In genomic region chr19:4257216-4257896, GRCm38 (mm10) we compare ENCODE assay signal across 8 mouse cellular contexts. TPM values are rescaled to one million over a fixed set of nuclear protein-coding genes. Genes with fewer than 3 reads are reported as not detected.
DNase-seq lines count a peak whose midpoint lies in the region; ATAC-seq and TF ChIP-seq lines count a peak whose summit lies in the region.

No protein-coding gene starts in this region.

- H3K36me3 ChIP-seq in CH12.LX (replicated peaks in 1 of 2; ENCODE audit: control insufficient read depth in 1 of 2, insufficient read depth in 1 of 2, low read length in 1 of 2), result peaks cover 6 to 7% of the 10 kb centered on the region in 2 experiments
- no peaks in the 10 kb centered on the region for H3K36me3 ChIP-seq in forebrain, embryonic 12.5 days (replicated peaks)
- no peaks in the 10 kb centered on the region for H3K36me3 ChIP-seq in heart, postnatal 0 days (replicated peaks; ENCODE audit: control insufficient read depth, insufficient read depth, low read length)
- no peaks in the 10 kb centered on the region for H3K36me3 ChIP-seq in liver, embryonic 16.5 days (ENCODE audit: control insufficient read depth, insufficient read depth)
- H3K36me3 ChIP-seq in neural tube, embryonic 13.5 days, result no peaks in the 10 kb centered on the region
- no peaks in the 10 kb centered on the region for H3K36me3 ChIP-seq in testis, adult 2 months (ENCODE audit: control insufficient read depth, insufficient read depth, low read length)

- in situ Hi-C loops in CH12.LX (cut with MboI; ENCODE audit: low pct_ligation_motif_present, low pct_unique_long_range_greater_than_20kb, low sequenced_read_pairs), result loop anchor here (5.0 to 10.0 kb wide), 2 partner anchors 50 to 167 kb away; partner anchors contain the start of gene Grk2

- TF ChIP-seq EP300 in CH12.LX (IDR thresholded peaks at IDR 0.05; ENCODE audit: low read length), result no peak
- no peak for TF ChIP-seq EP300 in heart, postnatal 0 days (IDR thresholded peaks at IDR 0.05; ENCODE audit: low read depth)

- peak; percentile 98 for DNase-seq in CH12.LX (ENCODE audit: extremely low read depth)
- peak; percentile 95 for DNase-seq in c-Kit-positive CD71-positive TER-119-negative erythroid progenitor cells, embryonic 14.5 days (ENCODE audit: low read depth)
- DNase-seq in heart, postnatal 0 days (ENCODE audit: low spot score), result peak; percentile 95
- DNase-seq in kidney, postnatal 4 days, result peak; percentile 96 to 97

- dilution Hi-C loops in CH12.LX (cut with MboI; ENCODE audit: extremely low pct_ligation_motif_present, extremely low pct_unique_long_range_greater_than_20kb, low sequenced_read_pairs), result no loop called here

- WGBS in forebrain, embryonic 12.5 days, result 1% methylated on average over 41 of the region's 41 CpGs
- under 1% methylated on average over 41 of the region's 41 CpGs for WGBS in heart, postnatal 0 days
- under 1% methylated on average over 41 of the region's 41 CpGs for WGBS in liver, embryonic 16.5 days (ENCODE audit: insufficient replicate concordance)
- WGBS in neural tube, embryonic 13.5 days, result 1% methylated on average over 41 of the region's 41 CpGs

- no peak; the same call in none of the 2 replicates for TF ChIP-seq RAD21 in CH12.LX (IDR thresholded peaks at IDR 0.05; ENCODE audit: low read depth, low read length)

- peak; percentile 45; the same call in 1 of the 2 replicates for TF ChIP-seq POLR2A in CH12.LX (IDR thresholded peaks at IDR 0.05; ENCODE audit: low read depth, low read length)
- TF ChIP-seq POLR2A in testis, adult 2 months (IDR thresholded peaks at IDR 0.05; ENCODE audit: control insufficient read depth, low read depth, low read length), result peak; percentile 96

- peaks cover 2% of the 10 kb centered on the region for H3K27me3 ChIP-seq in CH12.LX (replicated peaks)
- H3K27me3 ChIP-seq in forebrain, embryonic 12.5 days, result no peaks in the 10 kb centered on the region
- no peaks in the 10 kb centered on the region for H3K27me3 ChIP-seq in heart, postnatal 0 days (ENCODE audit: control insufficient read depth, insufficient read depth, low read length)
- H3K27me3 ChIP-seq in liver, embryonic 16.5 days (ENCODE audit: control insufficient read depth, insufficient read depth, low read depth, low read length), result no peaks in the 10 kb centered on the region
- H3K27me3 ChIP-seq in neural tube, embryonic 13.5 days, result no peaks in the 10 kb centered on the region
- H3K27me3 ChIP-seq in testis, adult 2 months (ENCODE audit: control insufficient read depth, insufficient read depth, low read length), result no peaks in the 10 kb centered on the region

- no peaks in the 10 kb centered on the region for H3K79me2 ChIP-seq in CH12.LX (replicated peaks; ENCODE audit: control insufficient read depth, extremely low read depth, insufficient read depth, poor library complexity, severe bottlenecking)

- peak overlapping the region; percentile 61 for H3K9ac ChIP-seq in CH12.LX (ENCODE audit: insufficient read depth, low read depth)
- H3K9ac ChIP-seq in forebrain, embryonic 12.5 days, result peak overlapping the region; percentile 73
- peak overlapping the region; percentile 32; the same call in 1 of the 2 replicates for H3K9ac ChIP-seq in heart, postnatal 0 days (replicated peaks; ENCODE audit: low read depth, low read length)
- peak overlapping the region; percentile 61 for H3K9ac ChIP-seq in liver, embryonic 16.5 days (ENCODE audit: low read depth, low read length)
- H3K9ac ChIP-seq in neural tube, embryonic 13.5 days, result peak overlapping the region; percentile 75

- peak; percentile 93 for ATAC-seq in forebrain, embryonic 12.5 days (ENCODE audit: low FRiP score)
- peak; percentile 93 for ATAC-seq in heart, postnatal 0 days (ENCODE audit: insufficient read depth, low read depth)
- peak; percentile 84 for ATAC-seq in liver, embryonic 16.5 days (ENCODE audit: low read depth)
- ATAC-seq in neural tube, embryonic 13.5 days (ENCODE audit: low read depth), result peak; percentile 95

- peak overlapping the region; percentile 38; the same call in 1 of the 2 replicates for H3K27ac ChIP-seq in CH12.LX (ENCODE audit: insufficient read depth, low read depth)
- H3K27ac ChIP-seq in forebrain, embryonic 12.5 days, result no peak overlapping the region
- H3K27ac ChIP-seq in heart, postnatal 0 days (ENCODE audit: low read depth), result peak overlapping the region; percentile 39; the same call in 1 of the 2 replicates
- H3K27ac ChIP-seq in liver, embryonic 16.5 days (ENCODE audit: low read length), result no peak overlapping the region
- H3K27ac ChIP-seq in neural tube, embryonic 13.5 days (replicated peaks), result no peak overlapping the region
- peak overlapping the region; percentile 98 for H3K27ac ChIP-seq in testis, adult 2 months (ENCODE audit: control insufficient read depth, insufficient read depth, low read depth, low read length)

- H3K4me3 ChIP-seq in CH12.LX (replicated peaks in 1 of 3; ENCODE audit: low read depth in 2 of 3, low read length in 2 of 3, poor library complexity in 1 of 3), result peak overlapping the region; percentile 77 to 82 (median 82)
- H3K4me3 ChIP-seq in forebrain, embryonic 12.5 days (replicated peaks), result peak overlapping the region; percentile 61
- peak overlapping the region; percentile 70 for H3K4me3 ChIP-seq in heart, postnatal 0 days (ENCODE audit: low read depth, low read length)
- H3K4me3 ChIP-seq in liver, embryonic 16.5 days (ENCODE audit: low read depth, low read length), result peak overlapping the region; percentile 68
- H3K4me3 ChIP-seq in neural tube, embryonic 13.5 days, result peak overlapping the region; percentile 60
- peak overlapping the region; percentile 91 for H3K4me3 ChIP-seq in testis, adult 2 months (ENCODE audit: control insufficient read depth, low read depth, low read length)

- peaks cover 2% of the 10 kb centered on the region for H3K9me3 ChIP-seq in CH12.LX (replicated peaks; ENCODE audit: low read length)
- no peaks in the 10 kb centered on the region for H3K9me3 ChIP-seq in forebrain, embryonic 12.5 days
- no peaks in the 10 kb centered on the region for H3K9me3 ChIP-seq in heart, postnatal 0 days (replicated peaks; ENCODE audit: control insufficient read depth, low read length)
- H3K9me3 ChIP-seq in liver, embryonic 16.5 days (replicated peaks; ENCODE audit: control insufficient read depth, low read length), result no peaks in the 10 kb centered on the region
- H3K9me3 ChIP-seq in neural tube, embryonic 13.5 days, result no peaks in the 10 kb centered on the region

- peaks cover 9 to 38% of the 10 kb centered on the region in 2 experiments for H3K4me1 ChIP-seq in CH12.LX (ENCODE audit: control insufficient read depth in 1 of 2, insufficient read depth in 2 of 2)
- peaks cover 10% of the 10 kb centered on the region for H3K4me1 ChIP-seq in forebrain, embryonic 12.5 days
- 0 out of 2 replicates have a peak, but pooled peaks cover 3% of the 10 kb centered on the region for H3K4me1 ChIP-seq in heart, postnatal 0 days (ENCODE audit: control insufficient read depth, insufficient read depth)
- peaks cover 11% of the 10 kb centered on the region for H3K4me1 ChIP-seq in liver, embryonic 16.5 days (ENCODE audit: control insufficient read depth, low read depth, low read length)
- H3K4me1 ChIP-seq in neural tube, embryonic 13.5 days (replicated peaks), result peaks cover 14% of the 10 kb centered on the region
- H3K4me1 ChIP-seq in testis, adult 2 months (ENCODE audit: control insufficient read depth, insufficient read depth, low read length), result peaks cover 3% of the 10 kb centered on the region; the same call in 1 of the 2 replicates

- H3K4me2 ChIP-seq in CH12.LX (ENCODE audit: insufficient read depth, low read depth, poor library complexity, severe bottlenecking), result peak overlapping the region; percentile 83
- H3K4me2 ChIP-seq in forebrain, embryonic 12.5 days, result peak overlapping the region; percentile 89
- peak overlapping the region; percentile 89 for H3K4me2 ChIP-seq in heart, postnatal 0 days (ENCODE audit: low read depth, low read length)
- H3K4me2 ChIP-seq in liver, embryonic 16.5 days (ENCODE audit: low read depth, low read length), result peak overlapping the region; percentile 96
- H3K4me2 ChIP-seq in neural tube, embryonic 13.5 days, result peak overlapping the region; percentile 80

- TF ChIP-seq CTCF in CH12.LX (conservative IDR thresholded peaks at IDR 0.05 in 1 of 2, IDR thresholded peaks at IDR 0.05 in 1 of 2; ENCODE audit: low read depth in 2 of 2, low read length in 2 of 2), result peak; percentile 42 to 99; a peak in 3 of 4 replicates
- peak; percentile 96 for TF ChIP-seq CTCF in heart, postnatal 0 days (IDR thresholded peaks at IDR 0.05; ENCODE audit: low read depth)
- TF ChIP-seq CTCF in testis, adult 2 months (IDR thresholded peaks at IDR 0.05; ENCODE audit: control insufficient read depth, insufficient read depth, insufficient replicate concordance, low read depth, low read length), result peak; percentile 74; the same call in 1 of the 2 replicates

RNA-seq across cellular contexts. Expression of gene Ssh3, which starts 11.6 kb away (rescaled TPM):
- total RNA-seq in CH12.LX (2012; rRNA removed) (30.0 and 33.4 TPM in 2 replicates), CH12.LX (2014; rRNA removed) (5.6 and 6.9 TPM in 2 replicates)
- 12.3 and 13.2 TPM in 2 replicates for polyA plus RNA-seq in CH12.LX (2012; ENCODE audit: insufficient read length, low read depth)
- 5.6 and 6.1 TPM in 2 replicates for polyA plus RNA-seq in forebrain, embryonic 12.5 days (2016; fragmentation: Nextera tagmentation; extraction: Ambion mirVana)
- 11.5 and 11.6 TPM in 2 replicates for total RNA-seq in heart, postnatal 0 days (2014; rRNA removed; ENCODE audit: low replicate concordance)
- polyA plus RNA-seq in heart, postnatal 0 days (2015; fragmentation: Nextera tagmentation; extraction: Ambion mirVana), result 6.2 and 6.4 TPM in 2 replicates
- polyA plus RNA-seq in liver, embryonic 16.5 days (2015; fragmentation: Nextera tagmentation; extraction: Ambion mirVana), result 2.1 TPM in 2 replicates
- 7.2 and 8.2 TPM in 2 replicates for polyA plus RNA-seq in neural tube, embryonic 13.5 days (2015; fragmentation: Nextera tagmentation; extraction: Ambion mirVana)
- polyA plus RNA-seq in testis, adult 2 months (2012; rRNA removed), result 6.3 and 7.1 TPM in 2 replicates

RNA-seq across cellular contexts. Expression of gene Ankrd13d, which starts 25.6 kb away (rescaled TPM):
- total RNA-seq in CH12.LX (2012; rRNA removed) (53.6 and 55.1 TPM in 2 replicates), CH12.LX (2014; rRNA removed) (3.8 and 5.6 TPM in 2 replicates)
- 13.2 and 17.3 TPM in 2 replicates for polyA plus RNA-seq in CH12.LX (2012; ENCODE audit: insufficient read length, low read depth)
- polyA plus RNA-seq in forebrain, embryonic 12.5 days (2016; fragmentation: Nextera tagmentation; extraction: Ambion mirVana), result 12.6 and 14.2 TPM in 2 replicates
- total RNA-seq in heart, postnatal 0 days (2014; rRNA removed; ENCODE audit: low replicate concordance), result 2.1 and 2.3 TPM in 2 replicates
- polyA plus RNA-seq in heart, postnatal 0 days (2015; fragmentation: Nextera tagmentation; extraction: Ambion mirVana), result 0.40 and 0.41 TPM in 2 replicates
- 1.1 and 1.2 TPM in 2 replicates for polyA plus RNA-seq in liver, embryonic 16.5 days (2015; fragmentation: Nextera tagmentation; extraction: Ambion mirVana)
- polyA plus RNA-seq in neural tube, embryonic 13.5 days (2015; fragmentation: Nextera tagmentation; extraction: Ambion mirVana), result 29.8 and 33.1 TPM in 2 replicates
- 4.3 and 6.1 TPM in 2 replicates for polyA plus RNA-seq in testis, adult 2 months (2012; rRNA removed)

RNA-seq across cellular contexts. Expression of gene Pold4, which starts 25.7 kb away (rescaled TPM):
- 35.0 and 53.4 TPM in 2 replicates for total RNA-seq in CH12.LX (2012; rRNA removed)
- total RNA-seq in CH12.LX (2014; rRNA removed), result 61.5 and 76.4 TPM in 2 replicates
- 35.1 and 36.8 TPM in 2 replicates for polyA plus RNA-seq in CH12.LX (2012; ENCODE audit: insufficient read length, low read depth)
- polyA plus RNA-seq in forebrain, embryonic 12.5 days (2016; fragmentation: Nextera tagmentation; extraction: Ambion mirVana), result 11.7 and 13.1 TPM in 2 replicates
- total RNA-seq in heart, postnatal 0 days (2014; rRNA removed; ENCODE audit: low replicate concordance), result 18.6 and 30.8 TPM in 2 replicates
- polyA plus RNA-seq in heart, postnatal 0 days (2015; fragmentation: Nextera tagmentation; extraction: Ambion mirVana), result 23.0 and 27.9 TPM in 2 replicates
- 12.2 and 14.8 TPM in 2 replicates for polyA plus RNA-seq in liver, embryonic 16.5 days (2015; fragmentation: Nextera tagmentation; extraction: Ambion mirVana)
- 21.0 and 22.1 TPM in 2 replicates for polyA plus RNA-seq in neural tube, embryonic 13.5 days (2015; fragmentation: Nextera tagmentation; extraction: Ambion mirVana)
- polyA plus RNA-seq in testis, adult 2 months (2012; rRNA removed), result 16.3 and 19.4 TPM in 2 replicates

RNA-seq across cellular contexts. Expression of gene AC109138.7, which starts 43.2 kb away (rescaled TPM):
- total RNA-seq in CH12.LX (2012; rRNA removed) (not detected in 2 replicates), CH12.LX (2014; rRNA removed) (not detected in 2 replicates)
- not detected in 2 replicates for polyA plus RNA-seq in CH12.LX (2012; ENCODE audit: insufficient read length, low read depth)
- polyA plus RNA-seq in forebrain, embryonic 12.5 days (2016; fragmentation: Nextera tagmentation; extraction: Ambion mirVana), result not detected in 2 replicates
- not detected in 2 replicates for total RNA-seq in heart, postnatal 0 days (2014; rRNA removed; ENCODE audit: low replicate concordance)
- polyA plus RNA-seq in heart, postnatal 0 days (2015; fragmentation: Nextera tagmentation; extraction: Ambion mirVana), result not detected in 2 replicates
- not detected in 2 replicates for polyA plus RNA-seq in liver, embryonic 16.5 days (2015; fragmentation: Nextera tagmentation; extraction: Ambion mirVana)
- not detected in 2 replicates for polyA plus RNA-seq in neural tube, embryonic 13.5 days (2015; fragmentation: Nextera tagmentation; extraction: Ambion mirVana)
- 1.2 and 3.0 TPM in 2 replicates for polyA plus RNA-seq in testis, adult 2 months (2012; rRNA removed)

RNA-seq across cellular contexts. Expression of gene Clcf1, which starts 43.3 kb away (rescaled TPM):
- total RNA-seq in CH12.LX (2012; rRNA removed) (0.29 and 1.0 TPM in 2 replicates), CH12.LX (2014; rRNA removed) (0.28 TPM in 1 of 2 replicates, not detected in the other)
- polyA plus RNA-seq in CH12.LX (2012; ENCODE audit: insufficient read length, low read depth), result 0.09 TPM in 1 of 2 replicates, not detected in the other
- 0.85 and 1.2 TPM in 2 replicates for polyA plus RNA-seq in forebrain, embryonic 12.5 days (2016; fragmentation: Nextera tagmentation; extraction: Ambion mirVana)
- total RNA-seq in heart, postnatal 0 days (2014; rRNA removed; ENCODE audit: low replicate concordance), result 3.4 and 14.7 TPM in 2 replicates
- 0.67 and 0.91 TPM in 2 replicates for polyA plus RNA-seq in heart, postnatal 0 days (2015; fragmentation: Nextera tagmentation; extraction: Ambion mirVana)
- polyA plus RNA-seq in liver, embryonic 16.5 days (2015; fragmentation: Nextera tagmentation; extraction: Ambion mirVana), result 0.39 and 0.61 TPM in 2 replicates
- polyA plus RNA-seq in neural tube, embryonic 13.5 days (2015; fragmentation: Nextera tagmentation; extraction: Ambion mirVana), result 0.67 and 0.79 TPM in 2 replicates
- 2.0 and 3.1 TPM in 2 replicates for polyA plus RNA-seq in testis, adult 2 months (2012; rRNA removed)

Comparison
In these comparisons a context has a peak if more than half of its experiments do, and no peak if none do; other contexts are left out.
1. H3K27ac ChIP-seq: peak in CH12.LX (single experiment), heart, postnatal 0 days (single experiment) and testis, adult 2 months (single experiment); none in forebrain, embryonic 12.5 days (single experiment), liver, embryonic 16.5 days (single experiment) and neural tube, embryonic 13.5 days (single experiment).
2. Peak in every context shown above with its lines, with median percentiles within 50 percentile points of each other: DNase-seq, H3K4me2 ChIP-seq, H3K4me3 ChIP-seq, H3K9ac ChIP-seq, CTCF ChIP-seq and ATAC-seq.